Mouse (Mus musculus) testis, postnatal 10 days (tissue): Measurements from ENCODE around the gene Map3k3.
"Not testable (repeated sequence)": the region's sequence is repeated elsewhere in the genome, so short reads cannot be mapped to it uniquely, and the experiment has no call there.

ENCODE experiments used
- DNase-seq: peaks from one replicate; pipeline ENCODE4 v3.0.0; 2021; ENCODE audit warnings: low spot score

Map3k3 gene

GRCm38 (mm10) chr11:106084911-106085561 lies 623 bp downstream of the Map3k3 start:
- DNase-seq, result peak; percentile 87

DNA sequence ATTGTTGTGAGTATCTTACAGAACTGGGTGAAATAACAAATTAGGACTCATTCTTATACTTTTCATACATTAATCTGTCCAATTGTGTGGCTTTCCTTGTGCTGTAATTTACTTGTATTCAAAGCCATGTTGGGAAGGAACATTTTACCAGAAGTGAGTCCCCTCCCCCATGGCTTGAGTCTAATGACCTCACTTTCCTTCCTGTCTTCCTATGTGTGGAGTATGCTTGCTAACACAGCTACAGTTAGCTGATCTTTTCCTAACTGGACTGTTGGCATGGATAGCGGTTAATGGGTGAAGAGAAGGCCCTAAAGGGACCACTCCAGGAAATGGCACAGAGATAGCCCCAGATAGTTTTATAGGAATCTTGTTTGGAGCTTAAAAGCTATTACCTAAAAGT lies 13.8 kb downstream of the Map3k3 start:
- no peak for DNase-seq

- DNase-seq, result no peak
Measured at GRCm38 (mm10) chr11:106102866-106103265, 18.5 kb downstream of the Map3k3 start.

DNA sequence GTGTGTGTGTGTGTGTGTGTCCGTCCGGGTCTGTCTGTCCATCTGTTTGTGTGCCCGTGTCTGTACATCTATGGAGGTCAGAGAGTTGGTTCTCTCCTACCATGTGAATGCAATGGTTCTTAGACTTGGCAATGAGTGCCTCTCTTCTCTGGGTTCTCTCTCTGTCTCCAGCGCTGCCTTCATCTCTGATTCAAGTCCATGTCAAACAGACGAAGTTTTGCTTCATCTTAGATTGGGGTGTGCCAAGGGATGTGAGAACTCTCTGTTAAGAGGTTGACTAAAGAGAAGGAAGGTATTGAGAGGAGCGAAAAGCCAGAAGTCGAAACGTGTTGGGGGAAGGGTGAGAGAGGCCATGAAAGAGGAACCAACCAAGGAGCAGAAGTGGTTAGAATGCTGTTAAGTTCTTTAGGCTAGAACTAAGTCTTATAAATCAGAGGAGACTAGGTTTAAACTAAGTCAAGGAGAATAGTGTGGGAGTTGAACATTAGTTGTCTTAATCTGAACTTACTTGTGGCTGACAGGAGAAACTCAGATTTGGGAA lies 21.7 kb downstream of the Map3k3 start:
- DNase-seq, result no peak

- DNase-seq, result no peak
Measured at GRCm38 (mm10) chr11:106111688-106112087, 27.3 kb downstream of the Map3k3 start.

DNA sequence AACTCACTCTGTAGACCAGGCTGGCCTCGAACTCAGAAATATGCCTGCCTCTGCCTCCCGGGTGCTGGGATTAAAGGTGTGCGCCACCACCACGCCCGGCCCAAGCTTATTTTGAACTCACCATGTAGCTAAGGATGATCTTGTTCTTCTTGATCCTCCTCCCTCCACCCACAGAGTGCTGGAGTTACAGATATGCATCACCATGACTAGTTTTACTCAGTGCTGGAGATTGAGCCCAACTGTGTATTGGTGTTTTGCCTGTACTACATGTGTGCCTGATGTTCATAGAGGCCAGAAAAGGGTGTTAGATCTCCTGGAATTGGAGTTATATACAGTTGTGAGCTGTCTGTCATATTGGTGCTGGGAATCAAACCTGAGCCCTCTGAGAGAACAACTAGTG lies 37.8 kb downstream of the Map3k3 start:
- DNase-seq, result no peak

DNA sequence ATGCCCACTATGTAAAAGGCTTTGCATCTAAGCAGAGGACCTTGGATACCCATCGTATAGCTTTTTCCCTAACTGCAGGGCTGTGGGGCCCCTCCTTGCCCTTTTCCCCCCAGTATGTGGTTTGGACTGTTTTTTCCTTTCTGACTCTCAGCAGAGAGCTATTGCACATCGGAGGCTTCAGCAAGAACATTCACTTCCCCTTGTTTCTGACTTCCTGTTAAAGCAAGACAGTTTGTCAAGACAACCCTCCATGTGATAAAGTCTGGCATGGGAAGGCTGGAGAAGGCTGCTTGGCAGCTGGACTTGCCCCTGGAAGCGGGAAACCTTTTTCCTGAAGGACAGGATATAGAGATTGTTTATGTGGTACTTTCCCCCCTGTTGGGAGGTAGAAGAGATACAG lies 38.3 kb downstream of the Map3k3 start:
- DNase-seq, result no peak

GRCm38 (mm10) chr11:106124784-106125183 lies 40.4 kb downstream of the Map3k3 start:
- no peak for DNase-seq

- DNase-seq, result no peak
Measured at GRCm38 (mm10) chr11:106125827-106126226, 41.4 kb downstream of the Map3k3 start.

DNA sequence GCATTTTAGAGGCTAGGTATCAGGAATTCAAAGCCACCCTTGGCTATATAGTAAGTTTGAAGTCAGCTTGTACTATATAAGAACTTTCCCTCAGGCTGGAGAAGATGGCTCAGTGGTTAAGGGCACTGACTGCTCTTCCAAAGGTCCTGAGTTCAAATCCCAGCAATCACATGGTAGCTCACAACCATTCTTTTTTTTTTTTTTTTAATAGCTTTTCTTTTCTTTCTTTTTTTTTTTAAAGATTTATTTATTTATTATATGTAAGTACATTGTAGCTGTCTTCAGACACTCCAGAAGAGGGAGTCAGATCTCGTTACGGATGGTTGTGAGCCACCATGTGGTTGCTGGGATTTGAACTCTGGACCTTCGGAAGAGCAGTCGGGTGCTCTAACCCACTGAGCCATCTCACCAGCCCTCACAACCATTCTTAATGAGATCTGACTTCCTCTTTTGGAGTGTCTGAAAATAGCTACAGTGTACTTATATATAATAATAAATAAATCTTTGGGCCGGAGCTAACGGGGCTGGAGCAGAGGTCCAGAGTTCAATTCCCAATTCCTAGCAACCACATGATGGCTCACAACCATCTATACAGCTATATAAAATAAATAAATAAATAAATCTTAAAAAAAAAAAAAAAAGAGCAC lies 42.4 kb downstream of the Map3k3 start:
- not testable (repeated sequence) for DNase-seq

DNA sequence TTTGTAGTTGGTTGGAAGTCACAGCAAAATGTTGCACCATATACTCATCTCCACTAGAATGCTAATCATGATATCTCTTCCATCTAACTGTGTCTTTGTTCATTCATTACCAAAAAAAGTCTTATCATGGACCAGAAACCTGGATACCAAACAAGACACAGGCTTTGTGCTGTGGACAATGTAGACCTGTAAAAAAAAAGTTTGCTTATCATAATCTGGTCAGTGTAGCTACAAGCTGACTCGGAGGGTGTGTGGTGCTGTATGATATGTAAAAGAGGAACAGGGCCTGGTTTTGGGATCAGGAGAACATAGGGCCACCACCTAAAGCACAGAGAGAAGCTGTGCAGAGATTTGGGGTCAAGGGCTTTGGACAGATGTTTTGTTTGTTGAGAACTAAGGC lies 45.1 kb downstream of the Map3k3 start:
- DNase-seq, result no peak

DNA sequence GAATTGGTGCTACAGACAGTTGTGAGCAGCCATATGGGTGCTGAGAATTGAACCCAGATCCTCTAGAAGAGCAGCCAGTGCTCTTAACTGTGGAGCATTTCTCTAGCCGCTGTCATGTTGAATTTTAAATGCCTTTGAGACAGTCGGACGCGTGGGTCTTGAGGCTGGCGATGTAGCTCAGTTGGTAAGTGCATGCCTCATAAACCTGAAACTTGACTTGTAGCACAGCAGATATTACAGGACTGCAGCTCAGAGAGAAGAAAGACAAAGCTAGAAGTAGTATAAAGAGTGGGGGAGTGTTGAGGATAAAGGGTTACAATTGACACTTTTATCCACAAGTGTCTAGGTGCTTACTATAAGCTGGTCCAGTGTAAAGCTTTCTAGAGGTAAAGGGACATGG lies 48.1 kb downstream of the Map3k3 start:
- no peak for DNase-seq

DNA sequence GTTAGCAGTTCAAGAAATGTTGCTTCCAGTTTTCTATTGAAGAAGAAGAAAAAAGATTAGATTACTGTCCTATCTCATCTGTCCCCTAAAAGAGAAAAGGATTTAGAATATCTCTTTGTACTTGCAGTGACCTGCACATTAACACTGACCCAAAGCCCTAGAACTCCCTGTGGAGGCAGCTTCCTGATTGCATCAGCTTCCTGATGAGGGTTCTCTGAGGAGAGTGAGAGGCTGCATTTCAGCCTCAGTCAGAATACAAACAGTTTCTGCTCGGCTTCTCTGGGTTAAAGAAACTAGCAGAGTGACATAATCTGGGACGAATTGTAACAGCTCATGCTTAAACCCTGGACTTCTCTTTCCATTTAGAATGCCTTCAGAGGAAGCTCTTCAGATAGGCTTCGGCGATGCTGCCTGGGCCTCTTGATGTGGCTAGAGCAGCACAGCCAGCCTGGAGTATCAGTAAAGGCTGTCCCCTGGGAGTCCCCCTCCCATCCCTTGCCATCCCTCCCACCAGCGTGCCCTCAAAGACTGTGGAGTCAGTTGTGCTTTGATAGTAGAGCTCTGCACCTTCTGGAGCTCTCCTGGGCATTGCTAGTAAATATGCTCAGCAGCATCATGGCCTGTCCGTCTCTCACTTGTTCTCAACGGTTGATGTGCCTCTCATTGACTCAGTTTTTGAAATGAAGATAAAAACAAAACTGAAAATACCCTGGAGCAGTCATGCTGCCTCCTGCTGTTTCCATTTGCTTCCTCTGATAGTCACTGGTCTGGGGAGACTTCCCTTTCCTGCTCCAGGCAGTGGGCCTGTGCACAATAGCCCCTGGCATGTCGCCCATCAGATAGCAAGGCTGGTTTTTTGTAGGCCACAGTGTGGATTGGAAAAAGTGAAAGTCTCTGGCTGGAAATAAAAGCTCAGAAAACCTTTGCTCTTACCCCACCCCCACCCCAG lies 50.4 kb downstream of the Map3k3 start:
- DNase-seq, result peak; percentile 83

DNA sequence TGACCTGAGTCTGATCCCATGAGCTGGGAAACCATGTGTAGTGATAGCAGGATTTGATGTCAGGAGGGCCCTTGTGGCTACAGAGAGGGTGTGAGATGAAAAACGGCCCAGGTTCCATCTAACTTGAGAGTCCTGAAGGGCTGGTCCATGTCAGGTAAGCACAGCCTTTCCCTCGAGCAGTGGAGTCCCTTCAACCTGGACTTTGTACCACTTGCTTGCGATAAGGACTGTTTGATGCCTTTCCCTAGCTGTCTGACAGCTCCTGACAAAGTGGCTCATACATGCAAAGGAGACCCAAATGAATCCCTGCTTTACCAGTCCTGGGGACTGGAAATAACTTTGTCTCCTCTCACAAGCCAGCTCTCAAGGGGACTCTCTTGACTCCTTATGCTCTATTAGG lies 66.8 kb downstream of the Map3k3 start:
- DNase-seq, result no peak

GRCm38 (mm10) chr11:106152132-106152531 lies 67.7 kb downstream of the Map3k3 start:
- peak; percentile 22 for DNase-seq

DNA sequence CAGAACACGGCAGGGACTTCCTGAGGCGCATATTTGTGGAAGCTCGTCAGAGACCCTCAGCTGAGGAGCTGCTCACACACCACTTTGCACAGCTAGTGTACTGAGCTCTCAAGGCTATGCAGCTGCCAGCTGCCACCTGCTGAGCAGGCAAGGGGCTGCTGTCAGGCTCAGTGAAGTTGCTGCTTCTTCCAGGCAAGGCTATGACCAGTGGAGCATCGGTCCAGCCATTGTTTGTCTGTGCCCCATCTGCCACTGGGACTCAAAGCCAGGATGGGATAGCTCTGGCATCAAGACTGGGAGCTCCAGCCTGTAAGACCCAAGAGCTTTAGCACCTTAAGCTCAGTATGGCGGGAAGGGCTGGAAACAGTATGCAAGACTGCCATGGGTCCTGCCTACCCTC lies 69.7 kb downstream of the Map3k3 start:
- no peak for DNase-seq

- DNase-seq, result no peak
Measured at GRCm38 (mm10) chr11:106154770-106155169, 70.4 kb downstream of the Map3k3 start.

DNA sequence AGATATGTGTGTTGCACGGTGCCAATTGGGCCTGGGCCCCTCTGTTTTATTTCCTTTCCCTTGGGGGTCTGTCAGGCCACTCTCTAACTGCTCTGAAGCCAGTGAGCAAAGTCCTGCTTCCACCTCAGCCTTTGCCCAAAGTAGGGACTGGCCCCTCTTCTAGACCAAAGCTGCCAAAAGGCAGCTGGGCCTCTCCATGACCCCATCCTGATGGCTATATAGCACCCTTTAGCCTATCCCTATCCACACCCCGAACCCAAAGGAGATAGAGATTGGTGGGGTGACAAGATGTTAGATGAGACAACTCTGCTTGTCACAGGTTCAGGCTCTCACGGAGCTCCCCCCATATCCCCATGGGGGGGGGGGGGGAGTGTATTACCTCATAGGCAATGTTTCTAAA lies 71.3 kb downstream of the Map3k3 start:
- no peak for DNase-seq

DNA sequence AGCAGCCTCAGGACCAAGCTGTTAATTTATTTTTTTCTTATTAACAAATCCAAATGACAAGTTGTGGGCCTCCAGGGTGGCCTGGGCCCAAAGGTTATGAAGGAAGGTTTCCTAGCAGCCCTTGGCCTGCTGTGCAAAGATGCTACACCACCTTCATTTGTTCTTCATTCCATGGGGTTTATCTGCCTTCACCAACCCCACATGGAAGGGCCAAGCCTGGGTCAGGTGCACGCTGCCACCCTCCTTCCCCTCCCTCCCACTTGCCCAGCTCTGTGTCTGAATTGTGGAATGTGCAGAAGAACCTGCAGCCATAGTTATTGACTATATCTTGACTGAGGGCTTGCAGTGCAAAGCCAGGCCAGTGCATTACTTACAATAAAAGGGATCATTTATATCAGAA lies 71.8 kb downstream of the Map3k3 start:
- no peak for DNase-seq

DNA sequence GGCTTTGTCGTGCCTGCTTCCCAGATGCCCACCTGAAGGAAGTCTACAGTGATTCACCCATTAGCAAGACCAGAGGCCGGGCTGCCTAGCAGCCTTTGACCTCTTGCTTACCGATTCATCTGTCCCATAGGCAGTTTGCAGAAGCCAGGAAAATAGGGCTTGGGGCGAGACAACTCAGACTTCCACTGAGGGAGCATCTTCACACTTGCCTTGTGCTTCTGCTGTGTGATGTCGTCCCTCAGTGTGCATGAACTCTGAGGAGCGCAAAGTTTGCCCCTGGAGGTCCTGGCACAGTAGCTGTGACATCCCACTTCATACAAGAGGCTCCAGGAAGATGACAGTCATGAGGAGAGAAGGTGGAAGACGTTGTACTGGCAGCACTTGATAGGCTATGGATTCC lies 72.7 kb downstream of the Map3k3 start:
- DNase-seq, result no peak

- DNase-seq, result no peak
Measured at GRCm38 (mm10) chr11:106158081-106158929, 73.9 kb downstream of the Map3k3 start.

DNA sequence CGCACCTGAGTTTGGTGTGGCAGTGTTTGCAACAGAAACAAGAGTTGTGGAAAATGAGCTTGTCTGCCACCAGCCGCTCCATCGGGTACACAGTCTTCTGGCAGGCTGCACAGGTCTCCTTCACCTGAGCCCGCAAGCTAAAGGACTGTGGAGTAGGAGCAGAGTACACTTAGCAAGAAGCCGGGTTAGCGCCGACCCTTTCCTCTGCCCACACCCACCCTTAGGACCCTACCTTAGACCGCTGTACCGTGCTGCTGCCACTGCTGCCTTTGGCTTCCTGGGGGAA lies 74.5 kb downstream of the Map3k3 start:
- DNase-seq, result no peak
